Mouse (Mus musculus): ENCODE results near the gene Dydc2.
A peak's percentile ranks its signal among the peaks of the same experiment; 100 is the strongest.
"Not testable (repeated sequence)": the region's sequence is repeated elsewhere in the genome, so short reads cannot be mapped to it uniquely, and the experiment has no call there.

Dydc2 gene

DNA sequence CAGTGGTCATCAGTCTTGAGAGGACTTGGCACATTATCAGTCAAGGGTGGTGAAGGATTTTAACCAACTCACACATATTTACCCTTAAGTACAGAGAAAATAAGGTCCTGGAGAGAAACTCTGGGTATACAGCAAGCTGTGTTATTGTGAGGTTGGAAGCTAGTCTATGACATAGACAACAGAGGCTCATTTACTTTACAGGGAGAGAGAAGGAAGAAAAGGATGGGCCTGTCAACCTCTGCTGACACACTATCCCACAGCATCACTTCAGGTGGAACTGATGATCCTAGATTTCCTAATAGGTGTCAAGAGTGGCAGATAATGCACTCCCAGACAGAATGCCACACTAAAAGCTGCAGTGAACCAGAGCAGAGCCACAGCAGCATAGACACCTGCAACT is at the start of gene Dydc2:
TSS of gene Dydc2 (minus strand) at position 101 of the 400 bp plus-strand sequence.
- DNase-seq (ENCODE audit: low read depth, low spot score): no peak

- DNase-seq (ENCODE audit: low read depth, low spot score): no peak
Observed at GRCm38 (mm10) chr14:41116271-41116670, 47.3 kb upstream of the Dydc2 start.

- DNase-seq (ENCODE audit: low read depth, low spot score): no peak
Observed at GRCm38 (mm10) chr14:41112944-41113343, 43.9 kb upstream of the Dydc2 start.

DNA sequence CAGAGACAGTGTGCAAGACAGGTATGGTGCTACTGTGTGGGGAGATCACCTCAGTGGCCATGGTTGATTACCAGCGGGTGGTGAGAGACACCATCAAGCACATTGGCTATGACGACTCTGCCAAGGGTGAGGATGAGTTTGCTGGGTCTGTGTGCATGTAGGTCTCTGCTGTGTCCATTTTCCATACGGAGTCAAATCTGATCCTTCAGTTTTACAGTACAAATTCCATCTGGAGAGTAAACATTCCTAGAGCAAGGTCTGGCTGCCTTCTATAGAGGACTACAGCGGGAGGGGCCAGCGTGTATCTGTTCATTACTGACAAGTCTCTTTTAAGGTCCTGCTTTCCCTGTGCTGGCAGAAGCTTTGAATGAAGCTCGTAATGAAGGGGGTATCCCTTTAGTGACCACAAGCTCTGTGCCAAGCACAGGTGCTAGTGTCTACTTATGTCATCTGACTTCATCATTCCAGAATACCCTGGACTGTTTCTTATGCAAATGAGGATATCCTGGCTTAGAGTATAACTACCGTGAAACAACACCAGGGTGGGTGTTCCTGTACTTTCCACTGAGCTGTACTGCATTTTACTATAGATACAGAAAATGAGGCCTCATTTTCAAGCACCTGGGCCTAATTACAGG is 42.1 kb upstream of the Dydc2 start:
- no peak for DNase-seq (ENCODE audit: low read depth, low spot score)

DNA sequence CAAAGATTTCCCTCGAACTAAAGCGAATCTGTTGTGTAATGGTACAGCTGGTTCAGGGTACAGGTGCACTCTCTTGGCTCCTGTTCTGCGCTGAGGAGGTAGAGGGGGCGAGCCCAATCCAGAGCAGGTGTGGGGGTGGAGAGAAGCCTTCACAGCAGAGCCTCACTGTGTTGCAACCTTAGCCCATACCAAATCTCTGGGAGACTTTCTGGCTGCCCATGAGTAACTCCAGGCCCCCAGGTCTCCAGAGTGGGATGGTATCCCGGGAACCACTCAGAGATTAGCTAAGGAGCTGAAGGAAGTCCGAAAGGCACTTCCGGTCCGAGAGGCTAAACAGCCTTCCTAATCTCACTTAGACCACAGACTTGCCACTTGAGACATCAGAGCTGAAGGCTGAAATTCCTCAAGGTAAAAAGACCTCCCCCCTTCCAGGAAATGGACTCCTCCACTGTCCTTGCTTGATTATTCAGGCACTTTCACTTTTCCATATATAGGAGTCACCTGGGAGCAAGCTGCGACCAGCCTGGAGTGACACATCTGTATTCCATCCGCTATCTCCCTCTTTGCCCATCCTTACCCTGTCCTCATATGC is 35.9 kb upstream of the Dydc2 start, which contains the start of gene Mat1a:
TSS of gene Mat1a (plus strand) at position 183 of the 592 bp plus-strand sequence.
- no peak for DNase-seq (ENCODE audit: low read depth, low spot score)

DNA sequence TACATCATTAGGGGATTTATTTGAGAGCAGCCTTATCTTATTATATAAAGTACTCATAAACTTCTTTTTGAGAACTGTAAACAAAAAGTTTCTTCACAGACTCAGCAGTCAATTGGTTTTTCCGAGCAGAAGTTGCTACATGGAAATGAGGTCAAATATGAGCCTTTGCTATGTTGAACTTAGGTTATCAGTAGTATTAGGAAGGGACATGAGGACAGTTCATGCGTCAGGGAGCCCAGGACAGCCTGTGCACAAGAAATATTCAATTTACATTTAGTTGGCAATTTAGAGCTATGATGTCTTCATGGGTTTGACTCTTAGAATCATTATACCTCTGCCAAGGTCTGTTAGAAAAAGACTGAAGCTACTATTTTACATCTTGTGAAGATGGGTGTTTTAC is 33.3 kb upstream of the Dydc2 start:
- no peak for DNase-seq (ENCODE audit: low read depth, low spot score)

- DNase-seq (ENCODE audit: low read depth, low spot score): no peak
Observed at GRCm38 (mm10) chr14:41101242-41101641, 32.2 kb upstream of the Dydc2 start.

- DNase-seq (ENCODE audit: low read depth, low spot score): no peak
Observed at GRCm38 (mm10) chr14:41100712-41101111, 31.7 kb upstream of the Dydc2 start.

- DNase-seq (ENCODE audit: low read depth, low spot score): no peak
Observed at GRCm38 (mm10) chr14:41098726-41099125, 29.7 kb upstream of the Dydc2 start.

GRCm38 (mm10) chr14:41096296-41096860 is 27.4 kb upstream of the Dydc2 start:
- no peak for DNase-seq (ENCODE audit: low read depth, low spot score)

GRCm38 (mm10) chr14:41094114-41094513 is 25.1 kb upstream of the Dydc2 start:
- DNase-seq (ENCODE audit: low read depth, low spot score): no peak

- DNase-seq (ENCODE audit: low read depth, low spot score): no peak
Observed at GRCm38 (mm10) chr14:41090777-41091176, 21.8 kb upstream of the Dydc2 start.

GRCm38 (mm10) chr14:41087509-41087908 is 18.5 kb upstream of the Dydc2 start:
- DNase-seq (ENCODE audit: low read depth, low spot score): no peak

DNA sequence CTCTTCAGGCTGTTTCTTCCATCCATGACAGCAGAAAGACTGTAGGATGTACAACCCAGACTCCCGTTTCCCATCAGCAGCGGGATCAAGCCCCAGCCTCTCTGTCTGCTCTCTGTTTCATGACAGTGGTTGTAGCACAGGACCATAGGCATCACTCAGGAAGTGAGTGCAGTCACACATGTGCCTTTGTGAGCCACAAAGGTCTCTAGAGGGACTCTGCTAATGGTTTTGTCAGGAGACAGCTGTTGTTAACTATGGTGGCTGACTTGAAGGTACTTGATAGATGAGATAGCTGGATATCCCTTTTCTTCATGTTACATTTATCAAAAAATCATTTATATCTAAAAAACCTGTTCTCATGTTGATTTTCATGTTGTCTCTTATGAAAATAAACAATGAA is 13.4 kb upstream of the Dydc2 start:
- DNase-seq (ENCODE audit: low read depth, low spot score): no peak

- DNase-seq (ENCODE audit: low read depth, low spot score): no peak
Observed at GRCm38 (mm10) chr14:41072944-41073275, 3.9 kb upstream of the Dydc2 start.

- DNase-seq (ENCODE audit: low read depth, low spot score): peak; percentile 1
Observed at GRCm38 (mm10) chr14:41072229-41072943, 3.4 kb upstream of the Dydc2 start, which contains the start of gene Dydc1. Gene Dydc1 (plus strand): TSS chr14:41072911.

DNA sequence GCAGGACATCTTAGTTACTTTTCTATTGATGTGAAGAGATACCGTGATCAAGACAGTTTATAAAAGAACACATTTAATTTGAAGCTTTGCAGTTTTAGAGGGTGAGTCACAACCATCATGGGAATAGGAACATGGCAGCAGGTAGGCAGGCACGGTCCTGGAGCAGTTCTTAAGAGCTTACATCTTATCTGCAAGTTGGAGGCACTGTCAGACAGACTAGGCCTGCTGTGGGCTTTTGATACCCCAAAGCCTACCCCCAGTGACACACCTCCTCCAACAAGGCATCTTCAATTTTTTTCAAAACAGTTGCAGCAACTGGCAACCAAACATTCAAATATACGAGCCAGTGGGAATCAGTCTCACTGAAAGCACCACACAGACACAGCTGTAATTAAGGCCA is 1.3 kb upstream of the Dydc2 start:
- no peak for DNase-seq (ENCODE audit: low read depth, low spot score)

GRCm38 (mm10) chr14:41066416-41066815 is 2.6 kb downstream of the Dydc2 start:
- no peak for DNase-seq (ENCODE audit: low read depth, low spot score)

- no peak for DNase-seq (ENCODE audit: low read depth, low spot score)
Observed at GRCm38 (mm10) chr14:41065168-41065567, 3.8 kb downstream of the Dydc2 start.

DNA sequence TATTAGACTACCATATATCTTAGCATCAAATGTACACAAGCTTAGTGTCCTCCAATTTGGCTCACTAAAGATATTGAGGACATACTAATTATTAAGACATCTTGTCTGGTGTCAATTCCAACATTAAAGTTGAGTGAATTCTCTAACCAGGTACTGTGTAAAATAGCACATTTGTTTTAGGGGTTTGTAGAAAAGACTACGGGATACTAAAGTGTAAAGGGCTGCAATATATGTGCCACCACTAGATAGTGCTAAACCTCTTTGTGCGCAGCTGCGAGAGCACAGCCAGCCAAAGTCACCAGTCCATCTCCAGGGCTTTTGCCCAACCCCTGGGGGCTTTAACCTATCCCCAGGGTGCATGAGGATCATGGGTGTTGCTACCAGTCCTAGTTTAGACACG is 15.8 kb downstream of the Dydc2 start:
- not testable (repeated sequence) for DNase-seq (ENCODE audit: low read depth, low spot score)

DNA sequence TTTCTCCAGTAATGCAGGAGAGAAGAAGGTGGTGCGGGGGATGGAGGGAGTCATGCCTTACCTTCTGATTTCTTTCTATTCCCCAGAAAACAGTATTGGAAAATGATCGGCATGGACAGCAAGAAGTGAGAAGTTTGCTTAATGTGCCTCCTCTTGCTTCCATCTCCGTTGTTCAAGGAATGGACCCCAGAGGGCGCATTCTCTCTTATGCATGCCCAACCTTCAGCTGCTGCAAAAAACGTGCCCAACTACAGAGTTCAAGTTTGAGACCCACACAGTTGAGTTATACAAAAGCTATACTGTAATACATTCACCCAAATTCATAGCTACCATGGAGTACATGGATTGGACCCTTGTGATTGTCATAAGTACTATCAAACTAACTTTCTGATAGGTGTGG is 16.5 kb downstream of the Dydc2 start:
- no peak for DNase-seq (ENCODE audit: low read depth, low spot score)

GRCm38 (mm10) chr14:41050471-41050870 is 18.5 kb downstream of the Dydc2 start:
- no peak for DNase-seq (ENCODE audit: low read depth, low spot score)

GRCm38 (mm10) chr14:41047402-41047801 is 21.6 kb downstream of the Dydc2 start:
- no peak for DNase-seq (ENCODE audit: low read depth, low spot score)
